Mouse (Mus musculus) lung, adult 2 months (tissue): ENCODE results near the gene Oaz3. TPM values are rescaled to one million over a fixed set of nuclear protein-coding genes. Genes with fewer than 3 reads are reported as not detected.
A peak's percentile ranks its signal among the peaks of the same experiment; 100 is the strongest.

Source experiments
- DNase-seq: peaks from one replicate; pipeline ENCODE4 v3.0.0; 2022
- H3K4me1 ChIP-seq: fragments of 200-500 bp; 2 replicates; pipeline ENCODE4 v1.6.1; 2011; ENCODE audit warnings: low read length; ENCODE audit not compliant: control insufficient read depth, insufficient read depth
- H3K4me3 ChIP-seq: fragments of 200-500 bp; replicated peaks from 2 replicates; pipeline ENCODE3; 2011; ENCODE audit warnings: low read depth, mild to moderate bottlenecking, control low read depth, low read length; ENCODE audit errors: extremely low read depth
- CTCF ChIP-seq: fragments of 200-500 bp; IDR thresholded peaks from 2 replicates; pipeline ENCODE4 v1.5.1; 2011; ENCODE audit warnings: mild to moderate bottlenecking, low read length, control low read depth; ENCODE audit not compliant: insufficient read depth
- POLR2A ChIP-seq: fragments of 200-500 bp; IDR thresholded peaks from 2 replicates; pipeline ENCODE4 v1.6.1; 2011; ENCODE audit warnings: low read depth, mild to moderate bottlenecking, control low read depth, low read length, borderline replicate concordance; ENCODE audit errors: extremely low read depth
- whole genome bisulfite sequencing: fragments of 180-500 bp; shearing (Covaris S2); methylation state at CpG from one replicate; pipeline ENCODE4 v1.1.7; 2018; 5-methylcytosine and 5-hydroxymethylcytosine counted together
- polyA plus RNA-seq: library from polyadenylated mRNA; depleted of rRNA; stranded (reverse); fragments of >200 nt; gene quantifications from 2 replicates; pipeline ENCODE4 v1.2.3, GENCODE M21; 2012; rRNA removed

Gene Oaz3
- 0.18 TPM in 1 of 2 replicates, not detected in the other for polyA plus RNA-seq

DNA sequence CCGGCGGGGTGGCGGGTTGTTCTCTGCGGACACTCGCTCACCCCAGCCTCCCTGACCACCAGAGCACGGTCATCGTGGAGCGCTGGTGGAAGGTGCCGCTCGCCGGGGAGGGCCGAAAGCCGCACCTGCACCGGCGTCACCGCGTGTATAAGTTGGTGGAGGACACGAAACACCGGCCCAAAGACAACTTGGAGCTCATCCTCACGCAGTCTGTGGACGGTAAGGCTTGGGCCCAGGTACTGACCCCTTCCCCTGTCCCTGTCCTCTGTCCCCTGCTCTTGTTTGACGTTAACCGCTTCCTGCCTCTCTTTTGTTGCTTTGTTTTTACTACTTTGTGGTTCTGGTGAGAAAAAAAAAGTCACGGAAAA lies at the start of gene Oaz3:
Gene Oaz3, minus strand, starts transcription at position 319 of the 368 bp plus-strand sequence.
- no peak for DNase-seq
- peak within 1 kb of the TSS; percentile 97 for H3K4me3 ChIP-seq
- TF ChIP-seq POLR2A (no peak), CTCF (no peak)
- no peaks in the 10 kb centered on the region for H3K4me1 ChIP-seq
- 1% methylated on average over 24 of the region's 24 CpGs for WGBS

DNA sequence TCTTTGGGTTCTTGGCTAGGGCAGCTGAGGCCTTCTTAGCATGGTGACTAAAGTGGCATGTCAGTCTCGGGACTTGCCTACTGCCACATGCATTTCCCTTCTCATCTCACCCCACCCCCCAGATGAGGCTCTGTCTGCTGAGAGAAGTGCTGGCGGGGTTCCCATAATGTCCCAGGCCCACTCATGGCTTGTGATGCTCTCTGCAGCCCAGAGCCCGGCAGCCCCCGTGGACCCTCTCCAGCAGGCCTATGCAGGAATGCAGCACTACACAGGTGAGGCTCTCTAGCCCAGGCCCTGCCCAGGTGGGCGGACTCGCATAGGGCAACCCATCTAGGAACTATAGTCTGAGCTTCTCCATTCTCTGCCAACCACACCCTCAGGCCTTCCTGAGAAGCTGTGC lies 43.9 kb upstream of the Oaz3 start:
- Histone ChIP-seq H3K4me1 (no peaks in the 10 kb centered on the region), H3K4me3 (no peak overlapping the region)
- no peak for TF ChIP-seq CTCF
- no peak for TF ChIP-seq POLR2A
- WGBS, result 62% methylated on average over 6 of the region's 6 CpGs
- DNase-seq, result no peak

DNA sequence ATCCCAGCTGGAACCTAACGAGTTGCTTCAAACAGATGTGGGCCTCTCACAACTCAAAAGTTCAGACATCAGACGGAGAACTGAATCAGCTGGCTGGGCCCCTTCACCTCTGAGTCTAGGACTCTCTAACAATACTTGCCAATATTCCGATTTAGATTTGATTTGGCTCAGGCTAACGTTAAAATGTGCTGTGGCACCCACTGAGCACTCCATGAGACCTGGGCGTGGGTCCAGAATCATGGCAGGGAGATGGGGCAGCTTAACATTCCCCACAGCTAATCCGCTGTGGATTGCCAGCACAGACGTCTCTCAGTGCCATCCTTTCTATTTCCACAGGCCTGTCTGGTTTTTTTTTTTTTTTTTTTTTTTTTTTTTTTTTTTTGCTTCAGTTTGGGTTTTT lies 42.2 kb upstream of the Oaz3 start:
- DNase-seq, result no peak
- 72% methylated on average over 7 of the region's 7 CpGs for WGBS
- Histone ChIP-seq H3K4me3 (no peak overlapping the region), H3K4me1 (no peaks in the 10 kb centered on the region)
- TF ChIP-seq CTCF (no peak), POLR2A (no peak)

DNA sequence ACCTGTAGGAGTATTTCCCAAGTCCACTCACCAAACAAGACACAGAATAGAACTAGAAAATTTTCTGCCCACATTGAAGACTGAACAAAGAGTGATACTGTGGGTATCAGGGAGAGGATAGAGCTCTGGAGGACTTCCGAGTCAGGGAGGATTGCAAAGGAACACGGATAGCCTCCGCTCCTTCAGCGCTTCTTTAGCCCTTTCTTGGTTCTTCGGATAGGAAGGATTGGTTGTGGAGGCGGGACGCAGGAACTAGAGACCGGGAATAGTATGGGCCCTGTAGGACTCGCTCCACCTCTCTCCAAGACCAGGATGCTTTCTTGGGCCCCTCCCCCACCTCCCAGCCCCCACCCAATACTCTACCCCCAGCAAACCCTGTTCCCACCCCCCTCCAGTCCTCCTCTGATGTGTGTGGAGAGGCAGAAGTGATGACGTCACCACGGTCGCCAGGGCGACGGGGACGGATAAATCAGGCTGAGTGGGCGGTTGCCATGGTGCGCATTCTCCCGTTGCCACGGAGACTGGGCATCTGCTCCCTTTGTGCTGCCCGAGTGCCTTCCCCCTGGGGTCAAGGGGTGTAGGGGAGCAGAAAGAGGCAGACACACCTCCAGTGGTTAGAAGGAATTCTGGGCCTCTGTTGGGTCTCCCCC lies 40.2 kb upstream of the Oaz3 start:
- DNase-seq, result no peak
- Histone ChIP-seq H3K4me3 (no peak overlapping the region), H3K4me1 (no peaks in the 10 kb centered on the region)
- TF ChIP-seq CTCF, result no peak
- no peak for TF ChIP-seq POLR2A
- 41% methylated on average over 20 of the region's 20 CpGs for WGBS

DNA sequence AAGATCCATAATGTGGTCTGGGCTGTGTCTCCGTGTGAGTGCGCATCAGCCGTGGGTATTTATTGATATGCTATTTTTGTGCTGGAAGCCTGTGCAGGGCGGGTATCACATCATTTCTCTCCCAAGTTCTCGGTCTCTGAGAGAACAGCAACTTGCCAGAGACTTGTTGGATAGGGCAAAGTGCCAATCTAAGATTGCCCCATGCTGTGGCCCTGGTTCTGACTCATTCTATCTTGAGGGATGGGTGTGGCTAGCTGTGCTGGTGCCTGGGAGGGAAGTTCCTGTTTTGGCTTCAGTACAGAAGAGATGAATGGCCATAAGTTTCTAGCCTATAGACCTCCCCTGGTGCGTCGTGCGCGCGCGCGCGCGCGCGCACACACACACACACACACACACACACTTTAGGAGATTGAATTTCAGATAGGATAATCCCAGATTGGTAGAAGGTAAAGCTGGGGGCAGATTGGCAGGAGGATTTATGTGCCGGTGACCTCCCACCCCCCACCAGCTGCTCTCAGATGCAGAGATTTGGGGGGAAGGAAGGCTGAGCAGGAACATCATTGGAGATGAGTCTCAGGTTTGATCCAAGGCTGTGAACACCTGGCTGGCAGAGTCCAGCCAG lies 39.2 kb upstream of the Oaz3 start:
- 69% methylated on average over 17 of the region's 17 CpGs for WGBS
- no peak for TF ChIP-seq POLR2A
- TF ChIP-seq CTCF, result no peak

DNA sequence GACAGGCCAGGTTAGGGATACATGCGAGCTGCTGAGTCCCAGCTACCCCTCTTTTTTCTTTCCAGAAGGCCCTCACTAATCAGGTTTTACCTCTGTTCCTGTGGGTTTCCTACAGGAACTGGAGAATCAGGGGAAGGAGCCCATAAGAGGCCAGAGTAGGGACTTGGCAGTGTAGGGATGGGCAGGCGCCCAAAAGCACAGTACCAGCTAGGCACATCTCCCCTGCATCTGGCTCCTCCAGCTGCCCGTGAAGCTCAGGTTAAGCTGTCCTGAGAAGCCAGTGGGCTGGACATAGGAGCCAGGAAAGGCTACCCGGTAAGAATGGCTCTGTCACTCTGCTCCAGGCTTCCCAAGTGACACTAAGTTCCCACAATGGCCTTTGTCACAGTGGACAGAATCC lies 37.7 kb upstream of the Oaz3 start:
- WGBS, result 67% methylated on average over 4 of the region's 4 CpGs
- H3K4me3 ChIP-seq, result no peak overlapping the region
- TF ChIP-seq CTCF (no peak), POLR2A (no peak)
- no peak for DNase-seq
- H3K4me1 ChIP-seq, result no peaks in the 10 kb centered on the region

More for the DNA sequence above, 39.2 kb upstream of the Oaz3 start:
- Histone ChIP-seq H3K4me1 (no peaks in the 10 kb centered on the region), H3K4me3 (no peak overlapping the region)
- peak; percentile 20 for DNase-seq

DNA sequence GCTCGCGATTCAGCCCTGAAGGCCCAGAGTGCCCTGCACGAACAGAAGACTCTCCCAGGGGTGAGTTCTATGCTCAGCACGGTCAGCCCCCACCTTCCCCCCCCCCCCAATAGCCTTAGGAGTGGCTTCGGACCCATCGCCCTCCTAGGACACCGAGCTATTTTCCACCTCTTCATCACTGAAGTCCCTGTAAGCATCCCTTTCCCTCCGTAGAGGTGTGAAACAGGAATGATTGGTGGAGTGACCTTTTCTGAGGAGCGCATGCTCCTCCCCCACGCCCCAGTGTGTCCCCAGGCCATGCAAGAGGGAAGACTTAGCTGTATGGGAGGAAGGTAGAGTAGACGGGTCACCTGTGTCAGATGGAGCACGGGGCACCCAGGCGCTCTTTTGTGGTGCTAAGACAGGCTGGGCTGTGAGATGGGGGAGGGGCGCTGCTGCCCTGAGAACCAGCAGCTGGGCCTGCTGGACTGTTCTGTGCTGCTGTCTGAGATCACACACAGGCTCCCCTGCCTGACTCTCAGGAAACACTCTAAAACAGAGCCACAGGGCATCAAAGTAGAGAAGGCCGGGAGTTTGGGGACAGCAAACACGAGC lies 36.7 kb upstream of the Oaz3 start, which contains the start of gene Riiad1:
Gene Riiad1, minus strand, starts transcription at position 51 of the 594 bp plus-strand sequence.
- Histone ChIP-seq H3K4me3 (no peak within 1 kb of the TSS), H3K4me1 (no peaks in the 10 kb centered on the region)
- TF ChIP-seq POLR2A, result no peak
- no peak for TF ChIP-seq CTCF
- no peak for DNase-seq
- 19% methylated on average over 16 of the region's 16 CpGs for WGBS

DNA sequence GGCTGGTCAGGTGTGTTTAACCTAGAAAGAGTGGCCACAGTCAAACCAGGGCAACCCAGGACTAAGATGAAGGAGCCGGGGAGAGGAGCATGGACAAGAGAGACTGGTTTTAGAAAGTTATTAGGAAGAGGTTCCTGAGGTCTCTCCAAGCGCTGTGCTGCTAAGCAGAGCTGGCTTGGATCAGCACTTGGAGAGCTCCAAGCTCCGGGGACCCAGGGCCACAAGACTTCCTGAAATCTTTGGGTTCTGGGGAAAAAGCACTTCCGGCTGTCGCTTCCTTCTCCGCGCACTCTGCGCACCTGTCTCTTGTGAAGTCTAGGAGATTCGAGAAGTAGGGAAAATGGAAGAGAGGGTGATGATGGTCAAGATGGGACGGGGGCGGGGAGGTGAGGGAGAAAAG lies 35.8 kb upstream of the Oaz3 start:
- TF ChIP-seq CTCF (no peak), POLR2A (no peak)
- DNase-seq, result no peak
- 15% methylated on average over 11 of the region's 11 CpGs for WGBS
- H3K4me1 ChIP-seq, result no peaks in the 10 kb centered on the region
- no peak overlapping the region for H3K4me3 ChIP-seq

DNA sequence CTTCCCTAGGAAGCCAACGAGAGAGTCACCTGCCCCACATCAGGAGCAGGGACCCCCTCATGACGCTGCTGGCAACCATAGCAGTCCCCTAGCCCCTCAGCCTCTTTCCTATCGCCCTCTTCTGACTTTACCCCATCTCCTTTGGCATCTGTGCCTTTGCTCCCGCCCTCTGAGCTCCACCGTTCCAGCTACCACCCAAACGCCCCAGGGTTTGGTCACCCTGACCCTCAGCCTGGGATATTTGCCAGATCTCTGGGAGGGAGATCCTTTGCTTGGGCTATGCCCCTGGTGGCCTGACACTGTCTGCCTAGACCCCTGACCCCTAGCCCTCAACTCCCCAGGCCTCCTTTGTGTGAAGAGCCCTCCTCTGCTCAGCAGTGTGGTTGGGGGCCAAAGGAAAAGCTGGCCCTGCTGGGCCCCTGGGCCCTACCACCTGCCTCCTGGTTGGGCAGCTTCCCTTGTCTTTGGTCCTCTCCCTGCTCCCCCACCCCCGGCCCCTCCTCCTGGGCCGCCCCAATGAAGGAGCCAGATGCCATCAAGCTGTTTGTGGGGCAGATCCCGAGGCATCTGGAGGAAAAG lies 35.0 kb upstream of the Oaz3 start:
- 16% methylated on average over 9 of the region's 9 CpGs for WGBS
- H3K4me1 ChIP-seq, result no peaks in the 10 kb centered on the region

DNA sequence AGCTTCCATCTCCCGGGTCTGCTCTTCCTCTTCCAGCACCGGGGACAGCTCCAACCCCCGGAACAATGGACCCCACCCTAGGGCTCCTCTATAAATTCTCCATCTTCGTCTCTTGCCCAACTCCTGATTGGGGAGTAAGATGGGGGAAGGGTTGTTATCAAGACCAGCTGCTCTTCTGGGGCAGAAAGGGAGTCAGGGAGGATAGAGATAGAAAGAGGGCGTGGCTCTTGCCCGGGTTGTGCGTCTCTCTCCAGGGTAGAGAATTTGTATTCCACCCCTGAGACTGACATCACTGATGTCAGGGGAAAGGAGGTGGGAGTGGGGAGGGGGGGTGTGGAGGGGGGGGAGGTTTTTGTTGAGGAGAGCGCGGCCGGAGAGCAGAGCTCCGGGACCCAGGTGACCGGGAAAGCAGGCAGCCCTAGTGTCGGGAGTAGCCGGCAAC lies 34.3 kb upstream of the Oaz3 start, which contains the start of gene Celf3:
Gene Celf3, plus strand, starts transcription at position 315 of the 442 bp plus-strand sequence.
- Histone ChIP-seq H3K4me3 (no peak within 1 kb of the TSS), H3K4me1 (no peaks in the 10 kb centered on the region)
- 1% methylated on average over 14 of the region's 14 CpGs for WGBS
- TF ChIP-seq CTCF (no peak), POLR2A (no peak)
- DNase-seq, result no peak

More for the DNA sequence above, 35.0 kb upstream of the Oaz3 start:
- no peak for DNase-seq
- H3K4me3 ChIP-seq, result no peak overlapping the region
- no peak for TF ChIP-seq CTCF
- TF ChIP-seq POLR2A, result no peak

DNA sequence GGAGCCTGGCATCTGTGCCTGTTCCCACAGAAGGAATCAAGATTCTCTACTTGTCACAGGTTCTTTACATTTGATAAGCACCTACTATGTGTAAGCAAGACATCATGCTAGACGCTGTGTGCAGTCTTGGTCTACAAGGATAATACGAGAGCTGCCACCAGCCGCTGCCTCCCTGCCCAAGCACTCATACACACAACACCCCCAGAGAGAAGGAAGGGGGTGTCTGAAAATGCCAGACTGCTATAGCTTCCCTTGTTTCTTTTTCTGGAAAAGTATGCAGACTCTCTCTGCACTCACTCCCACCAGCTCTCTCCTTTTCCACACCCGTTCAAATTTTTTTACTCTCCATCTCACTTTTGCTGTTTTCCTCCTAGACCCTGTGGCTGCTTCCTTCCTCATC lies 33.7 kb upstream of the Oaz3 start:
- TF ChIP-seq POLR2A (no peak), CTCF (no peak)
- 78% methylated on average over 4 of the region's 4 CpGs for WGBS
- H3K4me3 ChIP-seq, result no peak overlapping the region
- DNase-seq, result no peak
- H3K4me1 ChIP-seq, result no peaks in the 10 kb centered on the region
